Mouse (Mus musculus) hindbrain, postnatal 0 days (tissue): ENCODE data around the gene Cdc37. TPM values are rescaled to one million over a fixed set of nuclear protein-coding genes. Genes with fewer than 3 reads are reported as not detected.
"Not testable (repeated sequence)": the region's sequence is repeated elsewhere in the genome, so short reads cannot be mapped to it uniquely, and the experiment has no call there.

Experiments used
- ATAC-seq: fragments of 200-750 bp; cut with Nextera tagmentation; 2 replicates; pipeline ENCODE4 v1.8.0; 2017; ENCODE audit warnings: mild to moderate bottlenecking, moderate TSS enrichment, moderate library complexity
- DNase-seq: peaks from one replicate; pipeline ENCODE4 v3.0.0-alpha.2; 2015; ENCODE audit warnings: low spot score
- H3K27ac ChIP-seq: fragments of 300-500 bp; sonication (generic); 2 replicates; pipeline ENCODE4 v1.5.1; 2014; ENCODE audit warnings: mild to moderate bottlenecking
- H3K27me3 ChIP-seq: fragments of 300-500 bp; sonication (generic); 2 replicates; pipeline ENCODE4 v1.6.1; 2014; ENCODE audit warnings: low read length, mixed read lengths; ENCODE audit not compliant: insufficient read depth
- H3K36me3 ChIP-seq: fragments of 300-500 bp; sonication (generic); 2 replicates; pipeline ENCODE4 v1.6.1; 2014; ENCODE audit warnings: low read length, mixed read lengths; ENCODE audit not compliant: insufficient read depth
- H3K4me1 ChIP-seq: fragments of 300-500 bp; sonication (generic); 2 replicates; pipeline ENCODE4 v1.6.1; 2014; ENCODE audit warnings: antibody characterized with exemption, low read length, mixed read lengths; ENCODE audit not compliant: insufficient read depth
- H3K4me2 ChIP-seq: fragments of 300-500 bp; sonication (generic); 2 replicates; pipeline ENCODE4 v1.6.1; 2014; ENCODE audit warnings: low read depth, mild to moderate bottlenecking, low read length, moderate library complexity, mixed read lengths
- H3K4me3 ChIP-seq: fragments of 300-500 bp; sonication (generic); 2 replicates; pipeline ENCODE4 v1.5.1; 2014; ENCODE audit warnings: low read length
- H3K9ac ChIP-seq: fragments of 300-500 bp; sonication (generic); replicated peaks from 2 replicates; pipeline ENCODE4 v1.6.1; 2014; ENCODE audit warnings: mild to moderate bottlenecking, low read length, moderate library complexity, mixed read lengths
- H3K9me3 ChIP-seq: fragments of 300-500 bp; sonication (generic); 2 replicates; pipeline ENCODE4 v1.6.1; 2016; ENCODE audit warnings: low read length, mixed read lengths
- CTCF ChIP-seq: IDR thresholded peaks from 2 replicates; pipeline ENCODE4 v1.5.1; 2016; ENCODE audit warnings: antibody characterized with exemption, control low read depth, low read depth
- WGBS: fragments of 180-500 bp; shearing (Covaris S2); extraction: QIAGEN DNeasy Blood & Tissue Kit; methylation state at CpG from one replicate; pipeline ENCODE4 v1.1.7; 2014; 5-methylcytosine and 5-hydroxymethylcytosine counted together
- polyA plus RNA-seq: library from polyadenylated mRNA; unstranded; fragments of >200 nt; fragmentation: Nextera tagmentation; extraction: Ambion mirVana; gene quantifications from 2 replicates; pipeline ENCODE4 v1.2.1, GENCODE M21; 2015
- total RNA-seq: library from RNA; depleted of rRNA; stranded (reverse); fragments of >200 nt; gene quantifications from 2 replicates; pipeline ENCODE4 v1.2.3, GENCODE M21; 2014; rRNA removed

The Cdc37 gene
- total RNA-seq (20.1 and 21.4 TPM in 2 replicates), polyA plus RNA-seq (173 and 181 TPM in 2 replicates)

DNA sequence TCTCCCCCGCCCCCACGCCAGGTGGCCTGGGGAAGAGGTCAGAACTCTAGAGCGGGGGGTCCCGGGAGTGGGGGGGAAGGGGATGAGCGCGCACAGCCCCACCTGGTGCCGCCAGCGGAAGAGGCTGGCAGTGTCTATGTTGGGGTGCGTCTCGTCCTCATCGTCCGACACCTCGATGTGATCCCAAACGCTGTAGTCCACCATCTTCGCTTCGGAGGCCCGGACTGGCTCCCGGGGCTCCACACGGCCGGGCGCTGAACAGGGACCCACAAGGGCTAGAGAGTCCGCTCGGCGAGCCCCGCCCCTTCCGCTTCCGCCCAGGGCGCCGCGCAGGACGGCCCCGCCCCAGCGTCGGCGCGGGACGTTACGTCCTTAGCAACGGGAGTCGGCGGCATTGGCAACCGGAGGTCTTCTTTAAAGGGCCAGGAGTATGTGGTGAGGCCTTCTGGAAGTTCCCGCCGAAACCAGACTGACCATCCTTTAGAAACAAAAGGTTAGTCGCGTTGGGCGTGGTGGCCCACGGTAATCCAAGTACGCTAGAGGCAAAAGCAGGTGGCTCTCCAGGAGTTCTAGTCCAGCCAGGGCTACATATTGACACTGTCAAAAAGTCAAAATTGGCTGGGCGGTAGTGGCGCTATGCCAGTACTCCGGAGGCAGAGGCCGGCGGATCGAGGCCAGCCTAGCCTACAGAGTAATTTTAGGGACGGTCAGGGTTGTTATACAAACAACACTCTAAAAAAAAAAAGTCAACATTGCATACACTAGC lies at the start of gene Cdc37:
Cdc37 (minus strand) TSS at position 329 of the 766 bp plus-strand sequence.
- peaks cover 6% of the 10 kb centered on the region; the same call in 1 of the 2 replicates for H3K36me3 ChIP-seq
- peak within 1 kb of the TSS; percentile 70 for H3K4me2 ChIP-seq
- H3K4me1 ChIP-seq: peaks cover 11% of the 10 kb centered on the region
- peak within 1 kb of the TSS; percentile 84 for H3K4me3 ChIP-seq
- H3K27me3 ChIP-seq: peaks cover 4% of the 10 kb centered on the region; the same call in 1 of the 2 replicates
- no peaks in the 10 kb centered on the region for H3K9me3 ChIP-seq
- whole genome bisulfite sequencing: 3% methylated on average over 56 of the region's 56 CpGs
- H3K27ac ChIP-seq: peak within 1 kb of the TSS; percentile 80
- H3K9ac ChIP-seq: peak within 1 kb of the TSS; percentile 77
- no peak for TF ChIP-seq CTCF
- ATAC-seq: peak; percentile 98
- DNase-seq: peak; percentile 97

DNA sequence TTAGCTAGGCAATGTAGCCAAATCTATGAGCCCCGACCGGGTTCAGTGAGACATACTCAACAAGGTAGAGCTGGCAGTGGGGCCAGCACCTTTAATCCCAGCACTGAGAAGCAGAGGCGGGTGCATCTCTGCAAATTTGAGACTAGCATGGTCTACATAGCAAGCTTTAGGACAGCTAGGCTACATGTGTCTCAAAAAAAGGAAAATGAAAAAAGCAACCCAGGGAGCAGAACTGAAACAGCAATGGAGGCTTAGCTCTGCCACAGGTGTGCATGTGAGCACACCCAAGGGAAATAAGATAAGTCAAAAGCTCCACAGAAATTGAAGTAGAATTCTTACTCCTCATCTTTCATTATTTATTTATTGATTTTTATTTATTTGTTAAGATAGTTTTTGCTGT lies 49.2 kb upstream of the Cdc37 start:
- no peak for TF ChIP-seq CTCF
- Histone ChIP-seq H3K9ac (no peak overlapping the region), H3K27ac (no peak overlapping the region), H3K4me3 (no peak overlapping the region), H3K4me1 (0 out of 2 replicates have a peak, but pooled peaks cover 6% of the 10 kb centered on the region), H3K36me3 (peaks cover 14% of the 10 kb centered on the region), H3K4me2 (peak overlapping the region; percentile 83), H3K27me3 (no peaks in the 10 kb centered on the region), H3K9me3 (no peaks in the 10 kb centered on the region)
- ATAC-seq: no peak
- DNase-seq: no peak
- 90% methylated on average over 3 of the region's 3 CpGs for WGBS

DNA sequence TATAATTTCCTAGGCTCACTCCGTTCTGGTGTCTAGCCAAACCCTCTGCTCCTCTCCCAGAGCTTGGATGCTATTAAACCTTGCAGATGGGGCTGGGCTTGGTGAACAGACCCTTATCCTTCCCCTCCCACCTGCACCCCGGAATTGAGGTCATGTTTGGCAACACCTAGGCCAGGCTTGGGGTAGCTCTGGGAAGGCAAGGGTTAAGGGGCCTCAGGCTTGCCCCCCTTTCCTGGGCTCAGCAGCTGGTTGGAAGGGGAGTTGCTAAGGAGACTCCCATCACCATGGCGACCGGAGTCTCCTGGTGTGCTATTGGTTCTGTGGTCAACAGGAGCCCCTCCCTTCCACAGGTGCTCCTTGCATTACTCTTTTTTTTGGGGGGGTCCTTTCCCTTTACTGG lies 48.2 kb upstream of the Cdc37 start:
- Histone ChIP-seq H3K9ac (peak overlapping the region; percentile 74), H3K4me2 (peak overlapping the region; percentile 83), H3K27me3 (no peaks in the 10 kb centered on the region), H3K4me3 (peak overlapping the region; percentile 72), H3K9me3 (no peaks in the 10 kb centered on the region), H3K27ac (peak overlapping the region; percentile 85), H3K36me3 (peaks cover 9% of the 10 kb centered on the region), H3K4me1 (0 out of 2 replicates have a peak, but pooled peaks cover 6% of the 10 kb centered on the region)
- 10% methylated on average over 4 of the region's 4 CpGs for WGBS
- DNase-seq (peak; percentile 92), ATAC-seq (peak; percentile 85)
- no peak for TF ChIP-seq CTCF

DNA sequence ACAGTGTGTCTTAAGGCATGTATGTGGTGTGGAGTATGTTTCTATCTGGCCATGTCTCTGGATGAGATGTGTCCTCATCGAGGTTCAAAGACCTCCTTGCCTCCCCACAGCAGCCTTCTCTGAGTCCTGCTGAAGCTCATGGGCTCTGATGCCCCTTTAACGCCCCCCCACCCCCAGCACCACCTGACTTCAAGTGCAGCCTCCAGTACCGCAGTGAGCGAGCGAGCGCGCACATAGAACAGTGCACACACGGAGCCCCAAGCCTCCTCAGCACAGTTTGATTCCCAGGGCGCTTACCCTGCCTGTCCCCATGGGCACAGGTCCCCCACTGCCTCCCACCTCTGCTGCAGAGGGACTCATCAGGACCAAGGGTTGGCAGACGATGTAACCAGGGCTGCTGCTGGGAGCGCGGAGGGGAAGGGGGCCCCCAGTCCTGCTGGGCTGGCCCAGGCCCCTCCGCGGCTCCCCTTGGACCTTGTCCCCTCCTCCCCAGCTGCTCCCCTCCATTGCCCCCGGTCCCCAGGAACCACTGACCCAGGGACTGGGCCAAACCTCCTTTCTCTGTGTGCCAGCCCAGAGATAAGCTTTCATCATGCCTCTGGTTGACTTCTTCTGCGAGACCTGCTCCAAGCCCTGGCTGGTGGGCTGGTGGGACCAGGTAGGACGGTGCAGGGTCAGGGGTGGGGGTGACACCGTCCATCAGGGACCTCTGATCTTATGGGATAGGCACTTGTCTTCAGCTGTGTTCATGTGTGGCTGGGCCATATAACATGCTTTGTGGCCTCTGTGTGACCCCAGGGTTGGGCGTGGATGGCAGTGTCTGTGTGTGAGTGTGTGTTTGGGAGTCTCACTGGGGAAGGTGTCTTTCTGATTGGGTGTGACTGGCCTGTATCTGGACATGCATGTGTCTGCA lies 47.0 kb upstream of the Cdc37 start:
- ATAC-seq (peak; percentile 86), DNase-seq (peak; percentile 83)
- no peaks in the 10 kb centered on the region for H3K27me3 ChIP-seq
- peak overlapping the region; percentile 72 for H3K4me3 ChIP-seq
- peaks cover 9% of the 10 kb centered on the region for H3K36me3 ChIP-seq
- H3K27ac ChIP-seq: peak overlapping the region; percentile 85
- 0 out of 2 replicates have a peak, but pooled peaks cover 6% of the 10 kb centered on the region for H3K4me1 ChIP-seq
- 16% methylated on average over 18 of the region's 19 CpGs for WGBS
- peak overlapping the region; percentile 74 for H3K9ac ChIP-seq
- no peaks in the 10 kb centered on the region for H3K9me3 ChIP-seq
- TF ChIP-seq CTCF: no peak
- peak overlapping the region; percentile 83 for H3K4me2 ChIP-seq

DNA sequence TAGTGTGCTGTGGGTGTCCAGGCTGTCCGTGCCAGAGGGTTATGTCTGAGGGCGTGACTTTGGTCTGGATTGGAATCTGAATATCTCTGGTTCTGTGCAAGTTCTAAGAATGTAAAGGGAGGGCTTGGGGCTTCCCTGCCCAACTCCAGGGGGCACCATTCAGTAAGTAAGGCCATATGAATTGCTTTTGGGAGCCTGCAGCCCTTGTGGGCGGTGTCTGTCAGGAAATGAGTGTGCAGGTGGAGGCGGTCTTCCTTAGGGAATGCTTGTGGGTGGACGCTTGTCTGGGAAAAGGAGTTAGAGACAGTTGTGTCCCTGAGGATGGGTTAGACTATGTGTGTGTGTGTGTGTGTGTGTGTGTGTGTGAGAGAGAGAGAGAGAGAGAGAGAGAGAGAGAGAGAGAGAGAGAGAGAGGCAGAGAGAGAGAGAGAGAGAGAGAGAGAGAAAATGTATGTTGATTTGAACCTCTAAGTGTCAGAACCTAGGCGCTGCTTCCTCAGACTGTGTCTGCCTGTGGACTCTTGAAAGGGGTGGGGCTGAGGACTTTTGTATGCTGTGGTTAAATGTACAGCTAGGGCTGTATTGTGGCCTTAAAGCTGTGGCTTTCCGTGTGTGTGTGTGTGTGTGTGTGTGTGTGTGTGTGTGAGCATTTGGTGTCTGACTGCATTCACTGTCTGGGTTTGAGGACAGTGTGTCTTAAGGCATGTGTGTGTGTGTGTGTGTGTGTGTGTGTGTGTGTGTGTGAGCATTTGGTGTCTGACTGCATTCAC lies 46.1 kb upstream of the Cdc37 start:
- Histone ChIP-seq H3K4me2 (peak overlapping the region; percentile 83; the same call in 1 of the 2 replicates), H3K4me3 (0 out of 2 replicates have a peak overlapping the region, but pooled peaks have one; percentile 72), H3K27ac (peak overlapping the region; percentile 85; the same call in 1 of the 2 replicates)
- TF ChIP-seq CTCF: peak; percentile 30; the same call in 1 of the 2 replicates
- H3K36me3 ChIP-seq, H3K9me3 ChIP-seq, H3K9ac ChIP-seq, H3K27me3 ChIP-seq, DNase-seq, H3K4me1 ChIP-seq: not testable (repeated sequence)
- ATAC-seq: peak; percentile 8
- 50% methylated on average over 7 of the region's 7 CpGs for WGBS
